Mouse (Mus musculus): ENCODE data around the gene 4930556J24Rik. TPM values are rescaled to one million over a fixed set of nuclear protein-coding genes. Genes with fewer than 3 reads are reported as not detected.
"Not testable (repeated sequence)": the region's sequence is repeated elsewhere in the genome, so short reads cannot be mapped to it uniquely, and the experiment has no call there.

The 4930556J24Rik gene
- polyA plus RNA-seq, 2 experiments, result not detected

DNA sequence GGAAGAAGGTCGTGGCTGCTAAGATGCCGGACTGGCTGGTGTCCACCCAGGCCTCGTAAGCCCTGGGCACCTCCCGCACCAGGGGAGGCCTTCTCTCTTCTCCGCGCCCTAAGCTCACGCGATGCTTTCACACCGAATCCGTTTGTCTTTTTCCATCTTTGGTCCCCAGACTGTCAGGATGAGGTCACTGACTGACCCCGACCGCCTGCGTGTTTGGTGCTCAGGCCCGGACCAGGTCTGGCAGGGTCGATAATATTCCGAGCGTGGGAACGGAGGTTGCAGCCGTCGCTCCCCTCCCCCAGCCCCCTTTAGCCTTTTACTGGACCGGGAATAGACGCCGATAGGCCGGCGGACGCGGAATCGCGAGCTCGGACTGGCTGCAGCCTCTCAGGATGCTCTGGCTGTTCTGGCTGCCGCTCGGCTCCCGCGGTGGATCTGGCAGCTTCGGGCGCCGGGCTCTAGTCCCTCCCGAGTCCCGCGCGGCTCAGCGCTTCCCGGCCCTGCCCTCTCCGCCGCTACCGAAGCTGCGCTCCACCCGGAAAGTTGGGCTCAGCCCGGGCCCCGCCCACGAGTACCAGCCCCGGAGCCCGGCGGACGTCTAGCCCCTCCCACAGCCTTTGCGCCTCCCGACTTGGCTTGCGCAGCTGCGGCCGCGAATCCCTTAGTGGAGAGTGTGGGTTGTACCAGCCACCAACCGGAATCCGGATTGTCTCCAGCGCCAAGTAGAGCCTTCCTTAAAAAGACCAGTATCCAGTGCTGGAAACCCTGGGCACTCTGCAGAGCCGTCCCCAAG lies 63.1 kb downstream of the 4930556J24Rik start:
- Histone ChIP-seq H3K36me3 (ENCODE audit: control insufficient read depth, insufficient read depth, low read length) (no peaks in the 10 kb centered on the region), H3K27ac (replicated peaks; ENCODE audit: low read depth, low read length) (peak overlapping the region; percentile 70), H3K4me3 (replicated peaks; ENCODE audit: low read length) (peak overlapping the region; percentile 60), H3K4me1 (ENCODE audit: control insufficient read depth, insufficient read depth, low read length) (peaks cover 16% of the 10 kb centered on the region), H3K27me3 (ENCODE audit: control insufficient read depth, insufficient read depth, low read length) (peaks cover 5% of the 10 kb centered on the region), H3K9ac (ENCODE audit: low read depth, low read length, severe bottlenecking) (peak overlapping the region; percentile 52), H3K9me3 (ENCODE audit: control insufficient read depth, low read length) (no peaks in the 10 kb centered on the region), H3K4me2 (replicated peaks; ENCODE audit: low read depth, low read length, severe bottlenecking) (peak overlapping the region; percentile 93)
- ATAC-seq (ENCODE audit: low FRiP score, low read depth) (peak; percentile 86), DNase-seq (ENCODE audit: low spot score) (peak; percentile 80)
- TF ChIP-seq POLR2A (IDR thresholded peaks at IDR 0.05; ENCODE audit: borderline replicate concordance, extremely low read depth, insufficient read depth, insufficient read length), result 0 out of 2 replicates have a peak, but pooled peaks have one; percentile 33
- WGBS, result under 1% methylated on average over 60 of the region's 65 CpGs

DNA sequence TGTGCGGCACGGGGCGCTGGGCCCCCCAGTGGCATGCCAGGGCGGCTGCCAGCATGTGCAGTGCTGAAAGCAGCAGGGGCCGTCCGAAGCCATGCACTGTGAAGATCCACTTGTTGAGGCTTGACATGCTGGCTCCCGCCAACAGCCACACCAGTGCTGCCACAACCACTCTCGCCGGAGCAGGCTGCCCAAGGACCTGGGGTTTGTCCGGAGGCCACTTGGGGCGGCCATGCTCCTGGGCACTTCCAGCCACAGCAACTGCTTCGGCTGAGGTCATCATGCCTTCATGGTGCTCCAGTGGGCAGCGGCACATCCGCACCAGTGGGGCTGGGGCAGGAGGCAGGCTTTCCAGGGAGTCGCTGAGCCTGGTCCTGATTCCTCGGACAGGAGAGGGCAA lies 63.7 kb downstream of the 4930556J24Rik start:
- no peaks in the 10 kb centered on the region for H3K36me3 ChIP-seq (ENCODE audit: control insufficient read depth, insufficient read depth, low read length)
- DNase-seq (ENCODE audit: low spot score) (no peak), ATAC-seq (ENCODE audit: low FRiP score, low read depth) (no peak)
- WGBS, result 2% methylated on average over 16 of the region's 16 CpGs
- peak overlapping the region; percentile 52 for H3K9ac ChIP-seq (ENCODE audit: low read depth, low read length, severe bottlenecking)
- TF ChIP-seq POLR2A (IDR thresholded peaks at IDR 0.05; ENCODE audit: borderline replicate concordance, extremely low read depth, insufficient read depth, insufficient read length), result no peak
- H3K4me2 ChIP-seq (replicated peaks; ENCODE audit: low read depth, low read length, severe bottlenecking), result peak overlapping the region; percentile 93
- no peak overlapping the region for H3K27ac ChIP-seq (replicated peaks; ENCODE audit: low read depth, low read length)
- H3K4me1 ChIP-seq (ENCODE audit: control insufficient read depth, insufficient read depth, low read length), result peaks cover 16% of the 10 kb centered on the region
- H3K9me3 ChIP-seq (ENCODE audit: control insufficient read depth, low read length), result no peaks in the 10 kb centered on the region
- H3K27me3 ChIP-seq (ENCODE audit: control insufficient read depth, insufficient read depth, low read length), result peaks cover 5% of the 10 kb centered on the region
- H3K4me3 ChIP-seq (replicated peaks; ENCODE audit: low read length), result peak overlapping the region; percentile 60

DNA sequence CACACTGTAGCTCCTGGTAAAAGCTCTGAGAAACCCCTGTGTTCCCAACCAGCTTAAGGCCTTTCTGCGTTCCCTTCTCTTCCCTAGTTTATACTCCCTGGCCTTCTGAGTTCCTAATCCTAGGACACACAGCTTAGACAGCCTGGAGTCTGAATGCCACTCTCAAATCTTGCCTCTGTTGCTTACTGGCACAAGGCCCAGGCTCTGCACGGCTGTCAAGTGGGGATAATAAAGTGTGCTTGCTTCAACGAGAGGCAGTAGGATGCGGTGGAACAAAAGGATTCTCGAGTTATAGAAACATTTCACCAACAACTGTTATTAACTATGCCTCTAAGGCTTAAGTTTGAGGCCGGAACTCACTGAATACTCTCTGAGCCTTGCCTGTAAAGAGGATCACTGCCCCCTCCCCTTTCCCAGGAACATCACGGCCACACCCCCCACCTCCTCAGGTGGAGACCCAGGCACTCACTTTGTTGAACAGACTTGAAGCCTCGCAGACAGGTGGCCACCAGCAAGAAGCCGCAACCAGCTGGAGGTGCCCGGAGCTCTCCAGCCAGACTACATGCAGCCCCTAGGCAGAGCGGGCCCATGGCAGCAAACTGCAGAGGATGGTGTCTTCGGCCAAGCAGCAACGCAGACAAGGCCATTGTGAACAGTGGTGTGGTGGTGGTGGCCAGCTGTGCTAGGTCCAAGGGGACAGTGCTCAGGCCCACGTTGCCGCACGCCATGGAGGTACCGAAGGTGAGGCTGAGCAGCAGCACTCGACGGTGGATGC lies 64.3 kb downstream of the 4930556J24Rik start:
- no peak for TF ChIP-seq POLR2A (IDR thresholded peaks at IDR 0.05; ENCODE audit: borderline replicate concordance, extremely low read depth, insufficient read depth, insufficient read length)
- 15% methylated on average over 16 of the region's 19 CpGs for WGBS
- H3K4me2 ChIP-seq (replicated peaks; ENCODE audit: low read depth, low read length, severe bottlenecking), result peak overlapping the region; percentile 93
- DNase-seq (ENCODE audit: low spot score) (peak; percentile 45), ATAC-seq (ENCODE audit: low FRiP score, low read depth) (no peak)
- no peaks in the 10 kb centered on the region for H3K9me3 ChIP-seq (ENCODE audit: control insufficient read depth, low read length)
- no peaks in the 10 kb centered on the region for H3K36me3 ChIP-seq (ENCODE audit: control insufficient read depth, insufficient read depth, low read length)
- peaks cover 16% of the 10 kb centered on the region for H3K4me1 ChIP-seq (ENCODE audit: control insufficient read depth, insufficient read depth, low read length)
- H3K27me3 ChIP-seq (ENCODE audit: control insufficient read depth, insufficient read depth, low read length), result peaks cover 5% of the 10 kb centered on the region
- peak overlapping the region; percentile 60 for H3K4me3 ChIP-seq (replicated peaks; ENCODE audit: low read length)
- H3K27ac ChIP-seq (replicated peaks; ENCODE audit: low read depth, low read length), result no peak overlapping the region
- H3K9ac ChIP-seq (ENCODE audit: low read depth, low read length, severe bottlenecking), result peak overlapping the region; percentile 52; the same call in 1 of the 2 replicates

DNA sequence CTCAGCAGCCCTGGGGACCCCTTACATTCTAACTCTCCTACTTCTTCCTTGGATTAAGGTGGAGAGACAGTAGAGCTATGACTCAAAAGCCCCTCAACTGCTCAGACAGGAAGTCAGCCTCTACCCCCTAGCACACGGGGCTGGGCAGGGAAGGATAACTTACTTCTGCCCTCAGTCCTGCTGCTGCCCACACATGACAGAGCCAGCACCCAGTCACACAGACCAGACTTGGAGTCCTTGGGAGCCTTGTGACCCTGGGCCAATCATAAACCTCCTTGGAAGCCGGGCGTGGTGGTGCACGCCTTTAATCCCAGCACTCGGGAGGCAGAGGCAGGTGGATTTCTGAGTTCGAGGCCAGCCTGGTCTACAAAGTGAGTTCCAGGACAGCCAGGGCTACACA lies 65.1 kb downstream of the 4930556J24Rik start:
- H3K27me3 ChIP-seq (ENCODE audit: control insufficient read depth, insufficient read depth, low read length); H3K36me3 ChIP-seq (ENCODE audit: control insufficient read depth, insufficient read depth, low read length); H3K4me2 ChIP-seq (replicated peaks; ENCODE audit: low read depth, low read length, severe bottlenecking); H3K27ac ChIP-seq (replicated peaks; ENCODE audit: low read depth, low read length); H3K9me3 ChIP-seq (ENCODE audit: control insufficient read depth, low read length); H3K9ac ChIP-seq (ENCODE audit: low read depth, low read length, severe bottlenecking); DNase-seq (ENCODE audit: low spot score); H3K4me3 ChIP-seq (replicated peaks; ENCODE audit: low read length); ATAC-seq (ENCODE audit: low FRiP score, low read depth): not testable (repeated sequence)
- H3K4me1 ChIP-seq (ENCODE audit: control insufficient read depth, insufficient read depth, low read length), result peaks cover 16% of the 10 kb centered on the region
- 90% methylated on average over 5 of the region's 6 CpGs for WGBS

DNA sequence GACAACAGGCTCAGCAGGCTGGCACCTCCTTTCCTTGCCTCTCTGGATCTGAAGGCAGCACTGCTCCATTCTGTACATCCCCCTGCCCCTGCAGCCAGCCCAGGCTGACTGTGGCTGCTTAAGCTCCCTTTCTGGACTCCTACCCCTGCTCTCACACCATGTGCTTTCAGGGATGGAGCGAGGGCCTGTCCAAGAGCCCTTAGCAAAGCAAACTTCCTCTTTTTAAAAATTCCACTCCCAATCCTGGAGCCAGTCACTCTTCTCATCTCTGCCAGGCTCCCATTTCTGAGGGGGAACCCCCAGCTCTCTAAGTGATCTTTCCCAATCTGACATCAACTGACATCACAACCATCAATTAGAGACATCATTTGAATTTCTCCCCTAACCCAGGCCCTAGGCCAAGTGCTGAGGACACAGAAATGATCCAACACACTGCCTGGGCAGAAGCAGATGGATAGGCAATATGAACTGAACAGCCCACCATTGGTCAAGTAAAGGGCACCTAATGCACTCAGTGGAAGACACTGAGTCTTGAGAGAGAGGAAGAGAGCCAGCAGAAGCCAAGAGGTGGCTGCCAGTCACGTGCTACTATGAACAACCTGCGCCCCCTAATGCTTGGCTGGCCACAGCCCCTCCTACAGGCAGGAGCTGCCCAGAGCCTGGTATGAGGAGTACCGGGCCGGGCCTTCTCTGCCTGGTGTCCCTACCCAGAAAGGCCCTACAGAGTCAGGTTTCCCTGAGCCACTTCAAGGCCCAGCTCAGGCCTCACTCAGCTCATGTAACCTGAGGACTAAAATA lies 65.9 kb downstream of the 4930556J24Rik start:
- Histone ChIP-seq H3K4me2 (replicated peaks; ENCODE audit: low read depth, low read length, severe bottlenecking) (no peak overlapping the region), H3K36me3 (ENCODE audit: control insufficient read depth, insufficient read depth, low read length) (0 out of 2 replicates have a peak, but pooled peaks cover 2% of the 10 kb centered on the region), H3K9me3 (ENCODE audit: control insufficient read depth, low read length) (no peaks in the 10 kb centered on the region), H3K9ac (ENCODE audit: low read depth, low read length, severe bottlenecking) (no peak overlapping the region), H3K27me3 (ENCODE audit: control insufficient read depth, insufficient read depth, low read length) (peaks cover 5% of the 10 kb centered on the region), H3K27ac (replicated peaks; ENCODE audit: low read depth, low read length) (no peak overlapping the region), H3K4me1 (ENCODE audit: control insufficient read depth, insufficient read depth, low read length) (peaks cover 16% of the 10 kb centered on the region), H3K4me3 (replicated peaks; ENCODE audit: low read length) (no peak overlapping the region)
- no peak for TF ChIP-seq POLR2A (IDR thresholded peaks at IDR 0.05; ENCODE audit: borderline replicate concordance, extremely low read depth, insufficient read depth, insufficient read length)
- WGBS, result 54% methylated on average over 5 of the region's 5 CpGs
- ATAC-seq (ENCODE audit: low FRiP score, low read depth) (no peak), DNase-seq (ENCODE audit: low spot score) (no peak)
